Mouse (Mus musculus) gastrocnemius, postnatal 36 days (tissue): Measurements from ENCODE around the gene Arhgap15. TPM values are rescaled to one million over a fixed set of nuclear protein-coding genes. Genes with fewer than 3 reads are reported as not detected.

ENCODE experiments used
- DNase-seq, 2 experiments: peaks; one replicate each; pipeline ENCODE4 v3.0.0; 2022
- intact Hi-C: fragments of 180-260 bp; cut with DNase I; formaldehyde crosslinking; loops from one replicate; pipeline ENCODE4 v1.15.1; 2025
- total RNA-seq, 2 experiments: library from RNA; stranded (reverse); gene quantifications; 2 replicates each; pipeline ENCODE4 v1.2.3; 2021

The Arhgap15 gene
- total RNA-seq, 2 experiments from 2014 or later: 0.79 to 0.81 TPM

GRCm38 (mm10) chr2:43772640-43773039 is 24.0 kb downstream of the Arhgap15 start:
- no peak for DNase-seq
- intact Hi-C loops: no loop called here

- DNase-seq: no peak
- intact Hi-C loops: no loop called here
Measured at GRCm38 (mm10) chr2:43782157-43782556, 33.5 kb downstream of the Arhgap15 start.

GRCm38 (mm10) chr2:43783759-43784735 is 35.4 kb downstream of the Arhgap15 start:
- intact Hi-C loops: no loop called here

GRCm38 (mm10) chr2:43786101-43786500 is 37.5 kb downstream of the Arhgap15 start:
- intact Hi-C loops: loop anchor here (5.0 kb wide), 2 partner anchors 66 to 116 kb away; no protein-coding TSS in a partner anchor
- no peak for DNase-seq

More at GRCm38 (mm10) chr2:43783759-43784735, 35.4 kb downstream of the Arhgap15 start:
- DNase-seq: no peak

GRCm38 (mm10) chr2:43787141-43787540 is 38.5 kb downstream of the Arhgap15 start:
- DNase-seq: peak in 1 of 2 experiments; percentile 7
- intact Hi-C loops: loop anchor here (5.0 kb wide), 2 partner anchors 65 to 115 kb away; no protein-coding TSS in a partner anchor

GRCm38 (mm10) chr2:43788484-43788883 is 39.9 kb downstream of the Arhgap15 start:
- no peak for DNase-seq
- intact Hi-C loops: loop anchor here (5.0 kb wide), 2 partner anchors 64 to 114 kb away; no protein-coding TSS in a partner anchor

GRCm38 (mm10) chr2:43790049-43790693 is 41.5 kb downstream of the Arhgap15 start:
- intact Hi-C loops: no loop called here
- no peak for DNase-seq

- no peak for DNase-seq
- intact Hi-C loops: no loop called here
Measured at GRCm38 (mm10) chr2:43791575-43791974, 43.0 kb downstream of the Arhgap15 start.

GRCm38 (mm10) chr2:43793105-43793504 is 44.5 kb downstream of the Arhgap15 start:
- intact Hi-C loops: no loop called here
- no peak for DNase-seq

GRCm38 (mm10) chr2:43794700-43795099 is 46.1 kb downstream of the Arhgap15 start:
- no peak for DNase-seq
- intact Hi-C loops: no loop called here

GRCm38 (mm10) chr2:43796448-43796847 is 47.8 kb downstream of the Arhgap15 start:
- intact Hi-C loops: no loop called here
- no peak for DNase-seq

- DNase-seq: peak; percentile 31 to 51
- intact Hi-C loops: no loop called here
Measured at GRCm38 (mm10) chr2:43805960-43806744, 57.5 kb downstream of the Arhgap15 start.

- intact Hi-C loops: no loop called here
- DNase-seq: no peak
Measured at GRCm38 (mm10) chr2:43815896-43816787, 67.5 kb downstream of the Arhgap15 start.

GRCm38 (mm10) chr2:43816788-43817581 is 68.4 kb downstream of the Arhgap15 start:
- intact Hi-C loops: no loop called here
- peak; percentile 13 to 19 for DNase-seq

- intact Hi-C loops: no loop called here
Measured at GRCm38 (mm10) chr2:43835931-43836330, 87.3 kb downstream of the Arhgap15 start.

GRCm38 (mm10) chr2:43841644-43842043 is 93.0 kb downstream of the Arhgap15 start:
- intact Hi-C loops: no loop called here
- no peak for DNase-seq

More at GRCm38 (mm10) chr2:43835931-43836330, 87.3 kb downstream of the Arhgap15 start:
- DNase-seq: no peak

GRCm38 (mm10) chr2:43851195-43851594 is 102.6 kb downstream of the Arhgap15 start:
- no peak for DNase-seq
- intact Hi-C loops: loop anchor here (5.0 kb wide), 2 partner anchors 64 to 129 kb away; no protein-coding TSS in a partner anchor

- no peak for DNase-seq
- intact Hi-C loops: no loop called here
Measured at GRCm38 (mm10) chr2:43862709-43863108, 114.1 kb downstream of the Arhgap15 start.
